In genomic region chr9:59281871-59282682, GRCm38 (mm10) we compare ENCODE assay signal across 9 mouse cellular contexts. TPM values are rescaled to one million over a fixed set of nuclear protein-coding genes. Genes with fewer than 3 reads are reported as not detected.
A peak's percentile ranks its signal among the peaks of the same experiment; 100 is the strongest.
DNase-seq lines count a peak whose midpoint lies in the region; ATAC-seq and TF ChIP-seq lines count a peak whose summit lies in the region.
"Had no signal": no experiment of that assay in that cellular context is flagged by ENCODE, and none has a peak within 500 bp of the region (broad histone marks: within the 10 kb centered on the region; RNA-seq: fewer than 3 reads in every experiment).

No protein-coding gene starts in this region.

- no peak overlapping the region for H3K27ac ChIP-seq in lung, embryonic 15.5 days
- H3K27ac ChIP-seq: macrophage had no signal

- peak; percentile 70 for TF ChIP-seq CTCF in G1E (IDR thresholded peaks at IDR 0.05; ENCODE audit: low read depth, low read length)

- peak; percentile 50 for DNase-seq in G1E (ENCODE audit: low spot score)
- DNase-seq in cerebellum, adult 18-20 months = peak; percentile 76 to 89
- DNase-seq in forelimb bud, embryonic 11.5 days (ENCODE audit: low read depth, low spot score) = peak; percentile 71
- peak; percentile 86 for DNase-seq in heart, postnatal 4 days
- peak; percentile 69 for DNase-seq in layer of hippocampus, adult 9-11 months
- peak; percentile 46 for DNase-seq in ovary, adult 18-20 months (ENCODE audit: low spot score)
- DNase-seq in thymus, adult 18-20 months = peak; percentile 20 to 25

- H3K4me2 ChIP-seq in lung, embryonic 15.5 days = peak overlapping the region; percentile 39

- no peak overlapping the region for H3K9ac ChIP-seq in lung, embryonic 15.5 days

- peaks cover 25% of the 10 kb centered on the region for H3K27me3 ChIP-seq in G1E (ENCODE audit: insufficient read depth, low read length)
- no peaks in the 10 kb centered on the region for H3K27me3 ChIP-seq in lung, embryonic 15.5 days

- no peak; the same call in 1 of the 2 replicates for ATAC-seq in G1E (ENCODE audit: extremely low read depth, insufficient number of reproducible peaks, low FRiP score, poor library complexity, severe bottlenecking)
- ATAC-seq in lung, embryonic 15.5 days (ENCODE audit: borderline replicate concordance, extremely low read depth, low FRiP score, low TSS enrichment) = peak; percentile 73

- H3K4me3 ChIP-seq in G1E (ENCODE audit: low read depth, low read length) = no peak overlapping the region
- H3K4me3 ChIP-seq in lung, embryonic 15.5 days = no peak overlapping the region

- 43% methylated on average over 19 of the region's 27 CpGs for WGBS in lung, embryonic 15.5 days

- H3K9me3 ChIP-seq in G1E (replicated peaks) = no peaks in the 10 kb centered on the region
- no peaks in the 10 kb centered on the region for H3K9me3 ChIP-seq in lung, embryonic 15.5 days

- H3K4me1 ChIP-seq in G1E (ENCODE audit: insufficient read depth, low read depth, low read length) = peaks cover 38% of the 10 kb centered on the region
- peaks cover 9% of the 10 kb centered on the region for H3K4me1 ChIP-seq in lung, embryonic 15.5 days

- no peaks in the 10 kb centered on the region for H3K36me3 ChIP-seq in G1E (replicated peaks)
- H3K36me3 ChIP-seq in lung, embryonic 15.5 days = no peaks in the 10 kb centered on the region

RNA-seq across cellular contexts. Expression of gene Adpgk, which starts 9.3 kb away (rescaled TPM):
- 60.2 and 66.1 TPM in 2 replicates for total RNA-seq in G1E (2014; fragmentation: Nextera tagmentation)
- 25.0 and 25.1 TPM in 2 replicates for total RNA-seq in G1E (2017)
- 4.8 and 5.7 TPM in 2 replicates for polyA plus RNA-seq in G1E (2012)
- 10 to 100 TPM; 13.0 to 13.6 TPM for total RNA-seq in heart, postnatal 4 days (2021)
- polyA plus RNA-seq in lung, embryonic 15.5 days (2015; fragmentation: Nextera tagmentation; extraction: Ambion mirVana) = 41.3 and 42.1 TPM in 2 replicates

Comparison
In these comparisons a context has a peak if more than half of its experiments do, and no peak if none do; other contexts are left out.
1. DNase-seq: peak in every context shown above with its lines; median percentile 86 in heart, postnatal 4 days; 82 in cerebellum, adult 18-20 months; 71 in forelimb bud, embryonic 11.5 days; 69 in layer of hippocampus, adult 9-11 months; 50 in G1E; 46 in ovary, adult 18-20 months; 22 in thymus, adult 18-20 months.